Mouse (Mus musculus) heart, adult 18-20 months (tissue): ENCODE measurements around the gene Cacfd1. TPM values are rescaled to one million over a fixed set of nuclear protein-coding genes. Genes with fewer than 3 reads are reported as not detected.

Source experiments
- DNase-seq, 2 experiments: peaks; one replicate each; pipeline ENCODE4 v3.0.0; 2021 to 2022; ENCODE audit warnings: mixed read lengths in 1 of 2
- total RNA-seq, 2 experiments: library from RNA; stranded (reverse); gene quantifications; 2 replicates each; pipeline ENCODE4 v1.2.3; 2021

Cacfd1 gene
- total RNA-seq, 2 experiments from 2014 or later: 45.6 to 48.8 TPM

DNA sequence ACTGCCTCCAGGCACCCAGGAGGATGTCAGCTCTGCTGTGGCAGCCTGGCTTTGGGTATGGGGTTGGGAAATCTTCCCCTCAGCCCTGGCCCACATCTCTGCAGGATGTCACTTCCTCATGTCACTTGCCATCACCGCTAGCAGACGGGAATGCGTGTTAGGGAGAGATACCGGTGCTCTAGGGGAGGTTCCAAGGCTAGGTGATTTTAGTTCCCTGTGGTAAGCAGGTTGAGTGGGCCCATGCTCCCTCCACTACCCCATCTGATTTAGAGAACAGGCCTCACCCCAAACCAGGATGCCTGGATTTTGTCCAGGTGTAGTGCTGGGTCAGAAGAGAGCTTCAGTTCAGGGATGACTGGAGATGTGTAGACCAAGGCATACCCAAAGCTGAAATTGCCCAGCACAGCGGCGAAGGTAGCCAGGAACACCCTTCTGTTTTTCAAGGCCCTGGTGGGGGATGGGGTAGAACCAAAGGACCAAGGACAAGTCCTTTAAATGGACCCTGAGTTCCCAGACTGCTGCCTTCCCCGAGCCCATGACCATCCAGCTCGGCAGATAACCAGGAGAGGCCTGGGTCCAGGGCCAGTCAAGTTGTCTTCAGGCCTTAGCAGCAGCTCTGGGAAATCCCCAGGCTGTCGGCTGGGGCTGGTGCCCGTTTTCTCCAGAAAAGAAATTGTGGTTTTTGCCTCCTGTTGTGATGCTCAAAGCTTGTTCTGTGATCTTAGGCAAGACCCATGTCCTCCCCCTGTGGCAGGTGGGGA is 17.3 kb downstream of the Cacfd1 start:
- DNase-seq: no peak

DNA sequence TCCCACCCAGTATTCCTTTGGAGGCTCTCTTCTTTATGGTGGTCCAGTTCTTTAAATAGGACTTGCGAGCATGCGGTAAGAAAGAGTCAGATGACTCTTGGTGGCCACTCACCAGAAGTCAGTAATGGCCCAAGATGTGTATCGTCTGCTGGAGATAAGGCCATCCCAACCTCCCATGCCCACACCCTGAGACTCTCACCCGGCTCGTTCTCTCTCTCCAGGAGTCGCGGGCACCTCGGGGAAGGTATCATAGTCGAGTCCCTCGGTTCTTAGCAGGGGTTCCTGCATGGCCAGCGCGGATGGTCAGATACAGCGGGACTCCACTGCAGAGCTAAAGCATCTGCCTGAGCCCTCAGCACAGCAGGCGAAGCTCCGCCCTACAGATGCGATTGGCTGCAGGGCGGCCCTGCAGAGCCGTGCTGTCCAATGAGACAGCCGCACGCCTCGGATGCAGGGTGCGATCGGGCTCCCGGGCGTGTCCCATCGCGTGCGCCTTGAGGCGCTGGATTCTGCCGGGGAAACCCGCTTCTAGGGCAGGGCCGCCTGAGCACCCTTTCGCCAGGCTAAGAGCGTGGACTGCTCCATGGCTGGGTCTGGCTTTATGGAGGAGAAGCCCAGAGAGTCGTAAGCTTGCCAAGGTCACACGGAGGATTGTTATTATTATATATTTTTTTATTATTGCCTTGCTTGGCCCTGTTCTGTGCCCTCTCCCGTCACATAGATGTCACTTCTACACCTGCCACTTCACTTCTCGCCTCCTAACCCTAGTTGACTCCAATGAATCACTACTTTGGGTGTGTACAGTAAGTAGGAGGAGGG is 18.1 kb downstream of the Cacfd1 start, which contains the start of gene Slc2a6:
Gene Slc2a6, minus strand, starts transcription at position 381 of the 819 bp plus-strand sequence.
- peak; percentile 80 to 92 for DNase-seq

DNA sequence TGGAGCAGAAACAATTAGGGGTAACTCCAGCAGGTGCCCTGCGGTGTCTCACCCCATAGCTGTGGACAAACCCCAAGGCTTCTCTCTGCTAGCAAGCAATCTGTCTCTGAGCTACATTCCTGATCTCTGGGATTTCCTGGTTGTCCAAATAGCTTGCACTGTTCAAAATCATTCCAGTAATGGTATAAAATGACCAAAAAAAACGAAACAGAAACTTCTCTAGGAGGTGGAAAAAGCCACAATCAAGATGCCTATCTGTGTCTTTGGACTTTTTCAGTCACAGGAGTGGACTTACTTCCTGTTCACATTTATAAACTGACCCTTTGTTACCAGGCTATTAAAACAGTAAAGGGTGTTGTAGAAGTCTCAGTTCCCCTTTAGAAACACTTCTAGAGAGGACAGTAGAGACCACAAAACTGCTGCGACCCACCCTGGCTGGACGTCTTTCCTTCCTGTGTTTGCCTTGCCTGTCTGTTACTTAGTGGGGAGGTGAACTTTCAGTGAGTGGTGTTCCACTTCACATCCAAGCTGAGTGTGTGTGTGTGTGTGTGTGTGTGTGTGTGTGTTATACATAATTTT is 18.8 kb downstream of the Cacfd1 start:
- peak in 1 of 2 experiments; percentile 45 for DNase-seq

DNA sequence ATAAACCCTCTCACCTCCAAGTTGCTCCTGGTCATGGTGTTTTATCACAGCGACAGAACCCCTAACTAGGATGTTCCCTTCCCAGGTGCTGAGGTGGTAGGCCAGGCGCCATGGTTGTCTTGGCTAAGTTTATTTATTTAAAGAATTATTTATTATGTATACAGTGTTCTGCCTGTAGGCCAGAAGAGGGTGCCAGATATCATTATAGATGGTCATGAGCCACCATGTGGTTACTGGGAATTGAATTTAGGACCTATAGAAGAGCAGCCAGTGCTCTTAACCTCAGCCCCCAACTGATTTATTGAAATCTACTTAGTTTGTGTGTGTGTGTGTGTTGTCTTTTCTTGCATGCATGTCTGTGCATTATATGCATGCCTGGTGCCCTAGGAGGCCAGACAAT is 22.6 kb downstream of the Cacfd1 start:
- DNase-seq: no peak

DNA sequence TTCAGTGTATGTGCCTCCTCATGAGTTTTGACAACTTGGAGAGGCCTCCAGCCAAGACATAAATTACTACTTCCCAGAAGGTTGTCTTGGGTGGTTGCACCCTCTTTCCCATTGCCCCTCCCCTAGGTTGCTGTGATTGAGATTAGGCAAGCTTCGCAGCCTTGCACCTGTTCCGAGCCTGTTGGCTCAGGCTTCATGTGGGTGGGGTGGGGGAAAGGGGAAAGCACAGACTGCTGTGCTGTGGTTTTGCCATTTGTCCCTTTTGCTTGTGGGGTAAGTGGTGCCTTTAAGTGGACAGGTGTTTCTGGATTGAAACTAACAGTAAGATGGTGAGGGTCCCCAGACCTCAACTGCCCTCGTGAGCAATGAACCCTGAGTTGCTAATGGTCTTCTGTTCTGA is 26.3 kb downstream of the Cacfd1 start:
- no peak for DNase-seq

DNA sequence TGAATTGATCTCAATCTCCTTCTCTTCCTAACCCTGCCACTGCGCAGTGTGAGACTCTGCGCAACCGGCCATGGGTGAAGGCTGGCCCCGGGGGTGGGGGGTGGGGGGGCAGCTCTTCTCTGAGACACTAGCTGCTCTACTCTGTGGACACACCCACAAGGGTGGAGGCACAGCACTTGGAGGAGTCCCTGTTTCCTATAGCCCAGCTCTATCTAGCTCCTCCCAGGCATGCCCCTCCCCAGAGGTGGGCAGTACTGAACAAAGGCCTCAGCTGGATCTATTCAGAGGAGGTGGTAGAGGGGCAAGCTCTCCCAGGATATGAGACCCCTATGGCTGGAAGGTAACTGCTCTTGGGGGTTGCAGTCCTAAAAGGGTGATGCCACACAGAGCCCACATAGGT is 27.3 kb downstream of the Cacfd1 start:
- DNase-seq: no peak

DNA sequence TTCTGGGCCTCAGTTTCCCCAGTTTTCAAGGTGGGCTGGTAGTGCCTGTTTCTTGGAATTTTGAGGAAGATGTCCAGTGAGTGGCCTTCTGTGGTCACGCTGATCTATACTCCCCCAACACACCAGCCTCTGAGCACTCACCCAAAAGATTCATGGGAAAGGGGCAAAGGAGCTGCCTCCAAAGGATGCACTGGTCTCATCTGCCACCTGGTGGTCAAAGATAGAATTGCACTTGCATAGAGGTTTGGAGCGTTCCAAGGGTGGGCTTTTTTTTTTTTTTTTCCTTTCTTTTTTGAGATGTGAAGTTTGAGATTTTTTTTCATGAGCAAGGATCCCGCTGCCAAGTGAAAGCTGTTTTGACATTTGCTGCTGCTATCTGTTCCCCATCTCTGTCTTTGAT is 28.9 kb downstream of the Cacfd1 start:
- DNase-seq: peak; percentile 60 to 87

DNA sequence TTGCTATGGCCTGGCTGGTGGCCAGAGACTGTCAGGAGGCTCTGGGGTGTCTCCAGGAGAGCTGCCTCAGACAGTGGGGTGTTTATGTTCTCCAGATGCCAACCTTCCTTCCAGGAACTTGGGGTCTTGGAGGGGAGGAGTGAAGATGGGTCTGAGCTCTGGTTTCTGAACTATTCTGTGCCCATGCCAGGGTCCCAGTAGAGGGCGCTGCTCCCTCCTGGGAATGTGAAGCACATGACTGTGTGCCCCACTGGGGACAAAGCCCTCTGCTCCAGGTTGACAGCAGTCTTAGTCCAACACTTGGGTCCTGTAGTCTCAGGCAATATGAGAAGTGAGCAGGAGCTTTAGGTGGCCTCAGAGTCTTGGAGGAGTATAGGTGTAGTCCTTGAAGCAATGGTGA is 29.6 kb downstream of the Cacfd1 start:
- DNase-seq: no peak

DNA sequence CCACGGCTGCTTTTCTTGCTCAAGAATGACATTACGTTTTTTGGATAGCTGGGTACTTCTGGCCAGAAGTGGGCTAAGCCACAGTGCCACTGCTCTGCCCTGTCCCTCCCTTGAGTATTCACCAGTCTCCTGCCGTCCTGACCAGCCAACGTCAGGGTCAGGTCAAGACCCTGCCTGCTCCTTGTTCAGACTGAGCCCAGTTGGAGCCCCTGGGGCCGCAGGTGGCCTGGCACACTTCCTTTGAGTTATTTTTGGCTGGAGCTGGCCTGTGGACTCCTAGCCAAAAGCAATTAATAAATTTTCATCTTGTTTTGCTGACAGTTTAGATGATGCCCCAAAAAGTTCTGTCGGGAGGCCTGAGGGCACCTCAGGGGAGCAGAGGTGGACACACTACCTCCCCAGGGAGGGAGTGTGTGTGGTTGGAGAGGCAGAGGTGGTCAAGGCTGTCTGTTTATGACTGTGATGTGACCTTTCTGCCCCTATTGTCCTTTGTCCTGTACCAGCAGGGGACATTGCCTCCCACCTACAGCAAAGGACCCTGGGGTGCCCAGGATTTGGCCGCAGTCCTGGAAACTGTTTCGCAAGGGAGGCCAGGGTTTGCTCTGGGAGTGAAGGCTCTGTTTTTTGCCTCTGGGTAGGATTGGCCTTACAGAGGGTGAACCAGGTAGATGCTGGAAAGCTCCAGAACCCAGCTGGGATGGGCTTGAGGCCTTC is 32.6 kb downstream of the Cacfd1 start:
- DNase-seq: peak in 1 of 2 experiments; percentile 49

DNA sequence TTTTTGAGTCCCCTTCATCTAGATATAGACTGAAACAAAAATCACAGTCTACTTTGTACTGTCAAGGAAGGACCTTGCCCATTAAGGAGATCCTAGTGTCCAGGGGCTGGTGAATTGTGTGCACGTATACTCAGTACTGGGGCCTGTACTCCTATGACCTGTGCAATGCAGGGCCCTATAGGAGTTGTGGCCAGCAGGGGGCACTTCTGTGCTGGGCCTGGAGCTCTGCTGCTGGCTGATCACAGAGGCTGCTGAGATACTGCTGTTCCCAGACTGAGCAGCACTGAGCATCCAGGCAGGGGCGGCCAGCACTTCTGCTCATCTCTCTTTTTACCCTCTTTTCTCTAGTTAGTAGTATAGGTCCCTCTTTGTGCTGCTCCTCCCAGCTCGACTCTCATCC is 33.7 kb downstream of the Cacfd1 start:
- DNase-seq: peak; percentile 87 to 91

DNA sequence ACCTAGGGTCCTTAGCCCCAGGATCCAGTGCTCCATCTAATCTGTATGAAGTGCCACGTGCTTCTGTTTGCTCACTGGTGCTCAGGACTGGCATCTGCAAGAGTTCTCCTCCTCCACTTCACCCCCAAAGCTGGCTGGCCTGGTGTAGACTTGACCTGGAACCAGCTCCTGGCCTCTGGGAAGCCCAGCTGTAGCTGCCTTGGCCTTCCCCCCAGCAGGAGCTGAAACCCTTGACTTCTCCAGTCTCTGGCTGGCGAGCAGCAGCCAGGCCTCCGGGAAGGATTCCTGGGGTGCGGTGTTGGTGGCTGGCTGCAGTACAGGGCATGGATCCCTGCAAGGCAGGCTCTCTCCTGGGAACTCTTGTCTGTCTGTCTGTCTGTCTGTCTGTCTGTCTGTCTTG is 34.4 kb downstream of the Cacfd1 start:
- peak in 1 of 2 experiments; percentile 75 for DNase-seq

DNA sequence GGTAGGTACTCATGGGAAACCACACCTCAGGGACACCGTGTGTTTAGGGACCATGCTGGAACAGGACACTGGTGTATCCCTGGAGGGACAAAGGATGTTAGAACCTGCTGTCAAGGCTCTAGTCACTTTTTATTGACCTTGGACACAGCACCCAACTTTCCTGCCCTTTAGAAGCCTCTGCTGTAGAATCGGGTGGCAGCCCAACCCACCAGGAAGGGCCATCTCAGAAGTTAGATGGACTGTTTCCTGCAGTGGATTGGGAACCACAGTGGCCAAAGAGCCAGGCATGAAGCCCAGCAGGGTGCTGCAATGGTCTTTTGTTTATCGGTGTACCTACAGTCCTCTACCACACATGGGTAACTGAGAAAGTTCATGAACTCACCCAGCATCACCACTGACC is 34.9 kb downstream of the Cacfd1 start:
- DNase-seq: peak; percentile 47 to 60

DNA sequence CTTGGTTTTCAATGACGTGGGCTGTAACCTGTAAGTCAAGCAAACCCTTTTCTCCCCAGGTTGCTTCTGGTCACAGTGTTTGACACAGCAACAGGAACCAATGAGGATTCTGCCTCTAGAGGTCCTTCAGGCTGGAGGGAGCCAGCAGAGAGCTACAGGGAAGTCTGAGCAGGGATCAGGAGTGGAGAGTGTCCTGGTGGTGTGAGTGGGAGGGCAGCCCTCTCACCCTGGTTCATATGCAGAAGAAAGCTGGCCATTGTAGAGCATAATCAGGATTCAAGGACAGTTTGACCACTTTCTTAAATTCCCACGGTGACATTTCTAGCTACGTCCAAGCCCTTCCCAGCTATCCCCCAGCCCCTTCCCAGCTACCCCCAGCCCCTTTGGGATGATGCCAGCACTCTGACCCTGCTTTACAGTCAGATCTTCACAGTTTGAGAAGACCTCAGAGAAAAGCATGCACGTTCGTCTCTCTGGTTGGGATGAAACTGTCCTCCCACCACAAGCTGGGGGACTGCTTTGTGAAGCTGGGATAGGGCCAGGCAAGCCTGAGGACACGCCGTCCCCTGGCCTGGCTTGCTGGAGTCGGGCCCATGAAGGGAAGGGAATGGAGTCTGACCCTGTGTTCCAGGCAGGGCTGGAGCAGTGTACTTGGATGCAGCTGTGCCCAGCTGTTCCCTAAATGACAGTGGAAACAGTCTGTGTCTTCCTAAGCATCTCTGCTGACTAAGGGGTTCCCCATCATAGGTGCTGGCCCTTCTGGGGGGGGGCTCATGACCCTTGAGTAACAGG is 36.4 kb downstream of the Cacfd1 start:
- DNase-seq: peak; percentile 92 to 93

DNA sequence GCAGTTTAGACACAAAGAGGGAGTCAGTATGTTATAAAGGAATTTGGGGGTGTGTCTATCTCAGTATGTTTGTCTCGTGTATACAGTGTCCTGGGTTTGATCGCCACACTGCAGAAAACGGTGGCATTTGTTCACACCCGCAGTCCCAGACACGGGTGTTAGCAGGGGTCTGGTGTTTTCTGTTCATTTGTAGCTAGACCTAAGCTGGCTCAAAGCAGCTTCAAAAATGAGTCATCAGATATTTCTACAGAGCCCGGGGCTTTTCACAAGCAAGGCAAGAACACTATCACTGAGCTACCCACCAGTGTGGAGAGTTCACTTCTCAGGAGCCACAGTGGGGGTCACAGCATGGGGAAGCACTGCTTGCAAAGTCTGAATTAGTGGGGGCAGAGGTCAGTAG is 39.7 kb downstream of the Cacfd1 start:
- no peak for DNase-seq

DNA sequence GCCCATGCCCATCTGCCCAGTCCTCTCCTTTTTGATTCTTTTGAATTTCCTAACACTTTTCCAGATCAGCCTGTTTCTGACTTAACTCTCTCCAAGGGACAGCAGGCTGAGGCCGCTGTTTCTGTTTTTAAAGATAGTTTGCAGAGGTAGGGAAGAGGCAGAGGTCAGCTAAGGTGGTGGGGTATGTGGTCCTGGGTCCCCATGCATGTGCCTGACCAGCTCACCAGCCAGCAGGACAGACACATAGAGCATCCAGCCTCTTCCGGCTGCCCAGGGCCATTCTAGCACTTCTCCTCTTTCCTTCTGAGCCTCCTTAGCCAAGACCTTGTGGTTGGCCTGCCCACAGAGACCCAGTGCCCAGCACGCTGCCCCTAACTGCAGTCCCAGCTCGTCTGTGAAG is 48.5 kb downstream of the Cacfd1 start:
- DNase-seq: no peak

DNA sequence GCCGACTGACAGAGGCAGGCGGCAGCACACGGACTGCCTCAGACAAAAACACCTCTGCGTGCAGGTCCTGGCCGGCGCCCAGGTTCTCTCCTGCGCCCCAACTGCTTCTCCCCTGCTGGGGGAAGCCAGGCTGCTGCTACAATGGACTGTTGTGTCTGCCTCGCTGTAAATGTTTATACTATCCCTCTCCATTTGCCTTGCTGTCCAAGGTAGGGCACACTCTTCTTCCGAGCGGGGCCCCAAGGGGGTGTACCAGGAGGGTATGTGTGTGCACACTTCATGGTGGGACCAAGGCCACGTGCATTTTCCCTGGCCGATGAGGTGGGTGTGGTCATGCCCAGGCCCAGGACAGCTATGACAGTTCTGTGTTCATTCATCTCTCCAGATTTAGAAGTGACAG is 49.0 kb downstream of the Cacfd1 start:
- no peak for DNase-seq

DNA sequence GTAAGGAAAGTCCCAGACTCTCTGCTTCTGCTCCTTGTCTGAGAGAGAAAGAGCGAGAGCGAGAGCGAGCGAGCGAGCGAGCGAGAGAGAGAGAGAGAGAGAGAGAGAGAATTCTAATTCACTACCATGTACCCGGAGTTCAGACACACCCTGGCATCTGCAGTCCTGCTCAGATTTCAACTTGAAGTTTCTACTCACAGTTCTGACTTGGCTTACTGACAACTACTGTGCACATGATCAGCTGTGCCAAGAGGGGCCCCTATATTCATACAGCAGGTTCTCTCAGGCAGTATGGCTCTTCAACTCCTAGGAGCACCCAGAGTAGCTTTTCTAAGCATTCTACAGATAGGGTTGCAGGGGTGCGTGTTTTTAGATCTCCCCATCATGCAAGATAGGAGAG is 49.5 kb downstream of the Cacfd1 start:
- no peak for DNase-seq

DNA sequence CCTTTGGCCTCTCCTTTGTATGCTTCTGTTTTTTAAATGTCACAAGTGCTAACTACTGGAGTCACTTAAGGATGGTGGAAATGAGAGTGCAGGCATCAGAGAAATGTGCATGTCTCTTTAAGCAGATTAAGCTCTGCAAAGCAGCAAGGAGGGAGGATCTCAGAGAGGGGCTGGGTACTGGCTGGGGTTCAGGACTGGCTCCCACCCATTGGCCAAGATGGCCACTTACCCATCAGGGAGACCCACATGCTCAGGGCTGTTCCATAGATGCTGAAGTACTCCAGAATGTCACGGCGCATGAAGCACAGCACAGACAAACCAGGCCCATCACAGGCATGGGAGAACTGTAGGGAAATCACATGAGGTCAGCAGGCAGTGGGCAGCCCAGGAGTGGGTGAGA is 57.4 kb downstream of the Cacfd1 start:
- DNase-seq: no peak

DNA sequence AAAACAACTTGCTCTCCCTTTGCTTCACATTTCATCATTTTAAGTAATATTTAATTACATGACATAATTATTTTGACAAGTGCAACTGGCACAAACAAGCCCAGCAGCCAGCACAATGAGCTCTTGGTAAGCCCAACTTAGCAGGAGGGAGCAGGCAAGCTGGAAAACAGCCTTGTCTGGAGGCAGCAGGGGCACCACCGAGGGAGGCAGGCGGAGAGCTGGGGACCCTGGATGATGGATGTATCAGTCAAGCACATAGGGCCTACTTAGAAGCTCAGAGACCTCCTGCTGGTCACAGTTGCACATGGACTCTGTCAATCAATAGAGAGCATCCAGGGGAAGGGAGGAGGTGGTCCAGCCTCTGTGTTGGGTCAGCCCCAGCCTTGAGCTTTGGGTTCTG is 58.3 kb downstream of the Cacfd1 start:
- no peak for DNase-seq

DNA sequence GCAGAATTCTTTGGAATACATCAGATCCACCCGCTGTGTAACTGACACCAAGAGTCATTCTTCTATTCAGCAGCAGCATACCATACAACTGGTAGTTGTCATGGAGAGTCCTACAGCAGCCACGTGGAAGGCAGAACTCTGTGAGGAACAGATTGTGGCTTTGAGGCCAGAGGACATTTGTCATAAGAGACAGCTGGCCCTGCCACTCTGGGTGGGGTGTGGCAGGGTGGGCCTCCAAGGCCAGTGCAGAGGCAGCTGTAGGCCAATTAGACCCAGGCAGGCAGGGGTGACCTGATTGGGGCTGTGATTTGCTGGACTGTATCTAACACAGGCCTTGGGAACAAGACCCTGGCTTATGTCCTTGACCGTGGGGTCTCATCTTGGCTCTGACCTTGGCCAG is 59.9 kb downstream of the Cacfd1 start:
- no peak for DNase-seq

DNA sequence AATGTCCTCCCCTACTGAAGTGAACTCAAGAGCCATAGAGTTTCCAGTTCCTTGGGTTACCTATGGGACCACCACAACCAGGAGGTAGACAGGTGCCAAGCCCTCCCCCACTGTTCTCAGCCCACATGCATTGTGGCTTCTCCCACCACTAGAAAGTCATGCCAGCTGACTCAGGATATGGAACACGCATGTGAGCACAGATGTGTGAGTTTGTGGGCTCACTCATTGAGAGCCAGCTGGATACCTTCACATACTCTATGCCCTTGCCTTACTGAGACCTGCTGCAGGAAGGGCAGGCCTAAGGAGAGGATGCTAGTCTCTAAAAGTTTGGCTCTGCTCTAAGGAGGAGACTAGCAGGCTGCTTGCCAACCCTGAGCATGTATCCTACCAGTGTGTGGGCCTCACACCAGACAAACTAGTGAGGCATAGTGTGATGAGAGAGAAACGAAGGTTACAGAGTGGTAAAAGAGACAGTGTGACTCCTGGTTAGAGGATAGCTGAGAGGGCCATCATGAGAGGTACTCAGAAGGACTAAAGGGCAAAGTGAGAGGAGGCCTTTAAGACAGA is 60.6 kb downstream of the Cacfd1 start:
- DNase-seq: no peak
